Mouse (Mus musculus): ENCODE measurements around the gene Cnga2.
A peak's percentile ranks its signal among the peaks of the same experiment; 100 is the strongest.
"Not testable (repeated sequence)": the region's sequence is repeated elsewhere in the genome, so short reads cannot be mapped to it uniquely, and the experiment has no call there.

Cnga2 gene

GRCm38 (mm10) chrX:71991549-71991948 lies at the start of gene Cnga2:
TSS of gene Cnga2 (plus strand) at chrX:71991849.
- DNase-seq: no peak

- DNase-seq: peak; percentile 18 to 44
These were observed 45.0 kb upstream of the Cnga2 start for GRCm38 (mm10) chrX:71946631-71947030.

- DNase-seq: no peak
These were observed 33.3 kb upstream of the Cnga2 start for GRCm38 (mm10) chrX:71958366-71958765.

GRCm38 (mm10) chrX:71962073-71963051 lies 29.3 kb upstream of the Cnga2 start, which contains the start of gene Prrg3:
TSS of gene Prrg3 (plus strand) at chrX:71962624.
- no peak for DNase-seq

- no peak for DNase-seq
These were observed 28.3 kb upstream of the Cnga2 start for GRCm38 (mm10) chrX:71963275-71963912.

GRCm38 (mm10) chrX:71968216-71968615 lies 23.4 kb upstream of the Cnga2 start:
- DNase-seq: no peak

GRCm38 (mm10) chrX:71968816-71969215 lies 22.8 kb upstream of the Cnga2 start:
- DNase-seq: no peak

GRCm38 (mm10) chrX:71971325-71971724 lies 20.3 kb upstream of the Cnga2 start:
- DNase-seq: no peak

GRCm38 (mm10) chrX:71972686-71973085 lies 19.0 kb upstream of the Cnga2 start, which contains the start of gene Fate1:
TSS of gene Fate1 (plus strand) at chrX:71972986.
- DNase-seq: no peak

GRCm38 (mm10) chrX:71977681-71978080 lies 14.0 kb upstream of the Cnga2 start:
- DNase-seq: not testable (repeated sequence)

- no peak for DNase-seq
These were observed 11.2 kb upstream of the Cnga2 start for GRCm38 (mm10) chrX:71980443-71980842.

- no peak for DNase-seq
These were observed 10.3 kb upstream of the Cnga2 start for GRCm38 (mm10) chrX:71981322-71981721.

- DNase-seq: no peak
These were observed 8.4 kb upstream of the Cnga2 start for GRCm38 (mm10) chrX:71983205-71983604.

GRCm38 (mm10) chrX:71983775-71984174 lies 7.9 kb upstream of the Cnga2 start:
- DNase-seq: no peak

GRCm38 (mm10) chrX:71995972-71996371 lies 4.3 kb downstream of the Cnga2 start:
- no peak for DNase-seq

GRCm38 (mm10) chrX:72009930-72010329 lies 18.3 kb downstream of the Cnga2 start:
- no peak for DNase-seq

- no peak for DNase-seq
These were observed 20.6 kb downstream of the Cnga2 start for GRCm38 (mm10) chrX:72012236-72012635.

- no peak for DNase-seq
These were observed 21.2 kb downstream of the Cnga2 start for GRCm38 (mm10) chrX:72012804-72013203.

GRCm38 (mm10) chrX:72022241-72022640 lies 30.6 kb downstream of the Cnga2 start:
- no peak for DNase-seq

GRCm38 (mm10) chrX:72022750-72023398 lies 31.2 kb downstream of the Cnga2 start:
- no peak for DNase-seq

GRCm38 (mm10) chrX:72023542-72023941 lies 31.9 kb downstream of the Cnga2 start:
- no peak for DNase-seq

GRCm38 (mm10) chrX:72044056-72044455 lies 52.4 kb downstream of the Cnga2 start:
- no peak for DNase-seq

GRCm38 (mm10) chrX:72047918-72048317 lies 56.3 kb downstream of the Cnga2 start:
- no peak for DNase-seq

Measured in B cell, adult 2 months (primary cell).